Mouse (Mus musculus): ENCODE data around the gene Cyb5b. TPM values are rescaled to one million over a fixed set of nuclear protein-coding genes. Genes with fewer than 3 reads are reported as not detected.
"Not testable (repeated sequence)": the region's sequence is repeated elsewhere in the genome, so short reads cannot be mapped to it uniquely, and the experiment has no call there.

Gene Cyb5b
- polyA plus RNA-seq, 1 experiment from 2014 or later: 106 TPM

DNA sequence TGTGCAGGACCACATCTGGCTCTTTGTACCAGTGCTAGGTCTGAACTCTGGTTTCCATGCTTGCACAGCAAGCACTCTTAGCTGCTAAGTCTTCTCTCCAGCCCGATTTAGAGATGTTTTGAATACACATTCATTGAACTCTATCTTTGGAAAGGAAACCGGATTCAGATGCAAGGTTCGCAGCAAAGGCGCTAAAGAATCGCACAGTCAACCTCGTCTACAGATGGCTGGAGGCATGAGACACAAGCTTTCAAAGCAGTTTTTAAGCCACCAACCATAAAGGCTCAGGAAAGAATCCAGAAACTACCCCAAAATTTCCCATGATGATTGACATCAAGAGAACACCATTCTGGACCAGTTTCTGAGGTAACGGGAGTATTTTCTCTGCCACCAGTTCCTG, 61.6 kb downstream of the Cyb5b start:
- no peaks in the 10 kb centered on the region for H3K9me3 ChIP-seq
- no peaks in the 10 kb centered on the region for H3K27me3 ChIP-seq
- H3K4me2 ChIP-seq (replicated peaks): no peak overlapping the region
- H3K4me3 ChIP-seq: no peak overlapping the region
- H3K27ac ChIP-seq: no peak overlapping the region
- no peak for ATAC-seq (ENCODE audit: insufficient number of reproducible peaks, insufficient read depth, low FRiP score, low TSS enrichment)
- WGBS: 90% methylated on average over 7 of the region's 7 CpGs
- no peaks in the 10 kb centered on the region for H3K4me1 ChIP-seq
- no peak overlapping the region for H3K9ac ChIP-seq
- H3K36me3 ChIP-seq: no peaks in the 10 kb centered on the region

DNA sequence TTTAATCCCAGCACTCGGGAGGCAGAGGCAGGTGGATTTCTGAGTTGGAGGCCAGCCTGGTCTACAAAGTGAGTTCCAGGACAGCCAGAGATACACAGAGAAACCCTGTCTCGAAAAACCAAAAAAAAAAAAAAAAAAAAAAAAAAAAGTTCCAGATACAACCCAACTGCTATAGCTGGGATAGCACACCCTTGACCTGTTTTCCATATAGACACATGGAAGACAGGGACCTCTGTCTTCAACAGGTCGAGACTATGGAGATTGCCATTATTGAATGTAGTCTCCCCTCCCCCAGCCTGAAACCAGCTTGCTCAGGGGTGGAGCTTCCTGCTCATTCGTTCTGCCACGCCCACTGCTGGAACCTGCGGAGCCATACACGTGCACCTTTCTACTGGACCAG, 66.8 kb downstream of the Cyb5b start:
- not testable (repeated sequence) for H3K9me3 ChIP-seq; ATAC-seq (ENCODE audit: insufficient number of reproducible peaks, insufficient read depth, low FRiP score, low TSS enrichment); H3K4me1 ChIP-seq; H3K27me3 ChIP-seq; H3K4me2 ChIP-seq (replicated peaks); H3K9ac ChIP-seq; H3K27ac ChIP-seq; H3K36me3 ChIP-seq; H3K4me3 ChIP-seq
- WGBS: 70% methylated on average over 7 of the region's 7 CpGs

DNA sequence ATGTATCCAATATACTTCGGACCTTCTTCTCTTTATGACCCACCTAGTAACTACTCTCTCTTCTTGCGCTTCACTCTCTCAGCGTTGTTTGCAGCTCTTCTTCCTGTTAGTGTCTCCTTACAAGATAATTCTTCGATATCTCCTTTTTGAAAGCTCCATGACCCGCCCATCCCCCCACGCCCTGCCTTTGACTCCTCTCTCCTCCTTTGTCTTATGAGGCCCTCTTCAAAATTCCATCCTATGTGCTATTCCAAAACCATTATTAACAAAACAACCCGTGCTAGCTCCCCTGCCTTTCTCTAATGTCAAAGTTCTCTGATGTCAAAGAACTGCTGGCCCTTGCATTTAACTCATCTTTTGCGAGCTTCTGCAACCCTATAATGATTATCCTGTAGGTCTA, 67.7 kb downstream of the Cyb5b start:
- Histone ChIP-seq H3K27me3 (no peaks in the 10 kb centered on the region), H3K4me2 (replicated peaks) (no peak overlapping the region), H3K27ac (no peak overlapping the region), H3K9me3 (no peaks in the 10 kb centered on the region), H3K9ac (no peak overlapping the region), H3K4me3 (no peak overlapping the region), H3K36me3 (no peaks in the 10 kb centered on the region), H3K4me1 (0 out of 2 replicates have a peak, but pooled peaks cover 4% of the 10 kb centered on the region)
- 87% methylated on average over 8 of the region's 8 CpGs for WGBS
- no peak for ATAC-seq (ENCODE audit: insufficient number of reproducible peaks, insufficient read depth, low FRiP score, low TSS enrichment)

DNA sequence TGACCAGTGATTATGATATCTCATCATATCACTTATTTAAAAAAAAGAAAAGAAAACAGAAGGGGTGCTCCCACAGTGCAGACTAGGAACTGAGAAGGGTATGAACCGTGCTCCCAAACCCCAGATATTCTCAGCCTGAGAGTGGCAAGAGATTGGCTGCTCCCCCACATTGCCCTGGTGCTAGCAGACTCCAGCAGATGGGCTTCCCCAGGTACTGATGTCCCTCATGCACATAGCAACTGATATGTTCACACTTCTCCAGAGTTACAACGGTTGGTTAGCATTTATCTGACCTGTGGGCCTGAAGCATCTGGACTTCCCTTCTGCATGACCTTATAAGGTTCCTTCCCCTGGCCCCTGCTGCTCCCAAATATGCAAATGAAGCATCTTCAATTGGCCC, 68.6 kb downstream of the Cyb5b start:
- Histone ChIP-seq H3K4me1 (0 out of 2 replicates have a peak, but pooled peaks cover 4% of the 10 kb centered on the region), H3K36me3 (no peaks in the 10 kb centered on the region), H3K4me2 (replicated peaks) (no peak overlapping the region), H3K4me3 (no peak overlapping the region), H3K27ac (no peak overlapping the region), H3K9ac (no peak overlapping the region), H3K9me3 (no peaks in the 10 kb centered on the region), H3K27me3 (no peaks in the 10 kb centered on the region)
- no peak for ATAC-seq (ENCODE audit: insufficient number of reproducible peaks, insufficient read depth, low FRiP score, low TSS enrichment)
- WGBS: 85% methylated on average over 2 of the region's 2 CpGs

DNA sequence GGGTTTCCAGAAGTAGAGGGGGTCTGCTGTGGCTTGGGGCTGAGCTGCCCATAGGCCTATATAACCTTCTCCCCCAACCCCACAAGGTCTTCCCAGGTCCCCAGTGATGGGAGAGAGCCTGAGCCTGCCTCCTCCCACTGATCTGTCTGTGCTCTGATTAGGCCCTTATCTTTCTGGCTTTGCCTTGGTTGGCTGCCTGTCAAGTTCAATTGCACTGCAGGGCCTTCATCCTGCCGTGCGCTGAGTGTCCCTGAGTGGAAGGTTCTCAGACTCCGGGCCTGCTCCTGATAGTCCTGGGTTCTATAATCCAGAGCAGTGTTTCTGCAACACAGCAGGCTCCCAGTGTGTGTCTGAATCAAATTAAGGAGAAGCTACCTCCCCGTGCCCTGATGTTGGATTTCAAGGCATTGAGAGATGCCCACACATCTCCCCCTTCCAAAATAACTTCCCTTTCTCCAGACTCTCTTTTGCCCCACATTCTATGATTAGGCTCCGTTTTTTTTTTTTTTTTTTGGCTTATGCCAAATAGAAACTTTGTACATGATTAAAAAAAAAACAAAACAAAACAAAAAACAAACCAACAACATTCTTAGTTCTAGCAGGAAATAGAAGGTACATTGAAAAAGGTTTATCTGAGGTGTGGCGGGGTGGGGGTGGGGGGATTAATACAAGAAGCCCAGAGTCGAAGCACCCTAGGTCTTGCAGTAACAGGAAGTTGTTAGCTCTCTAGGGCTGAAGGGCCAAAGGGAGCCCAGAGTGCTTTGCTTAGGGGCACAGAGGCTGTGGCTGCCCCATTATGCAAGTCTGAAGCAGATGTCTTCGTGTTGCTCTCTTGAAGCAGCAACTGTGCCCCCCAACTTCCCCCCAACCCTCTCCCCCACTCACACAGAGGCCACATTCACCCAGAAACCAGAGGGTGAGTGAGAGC, 71.7 kb downstream of the Cyb5b start:
- WGBS: 35% methylated on average over 8 of the region's 8 CpGs
- Histone ChIP-seq H3K4me1 (0 out of 2 replicates have a peak, but pooled peaks cover 4% of the 10 kb centered on the region), H3K27ac (no peak overlapping the region)

DNA sequence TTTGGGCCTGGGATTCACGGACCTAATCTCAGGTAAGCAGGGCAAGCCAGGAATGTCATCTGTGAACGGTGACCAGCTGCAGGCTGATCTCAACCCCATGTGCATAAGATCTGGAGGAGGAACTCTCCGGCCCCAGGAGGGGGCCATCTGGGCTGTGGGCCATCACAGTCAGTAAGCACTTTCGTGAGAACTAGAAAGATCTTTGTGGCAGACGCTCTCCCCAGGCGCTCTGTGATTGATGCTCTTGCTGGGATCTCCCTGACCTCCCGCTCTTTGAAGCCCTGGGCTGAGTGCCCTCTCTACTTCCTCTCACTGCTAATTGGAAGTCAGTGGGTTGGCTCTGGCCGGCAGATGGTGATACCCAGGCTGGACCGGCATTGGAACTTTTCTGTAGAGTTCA, 75.7 kb downstream of the Cyb5b start:
- WGBS: 32% methylated on average over 9 of the region's 9 CpGs
- no peaks in the 10 kb centered on the region for H3K9me3 ChIP-seq
- H3K9ac ChIP-seq: no peak overlapping the region
- H3K27me3 ChIP-seq: no peaks in the 10 kb centered on the region
- H3K36me3 ChIP-seq: no peaks in the 10 kb centered on the region
- H3K4me2 ChIP-seq (replicated peaks): no peak overlapping the region
- no peak overlapping the region for H3K4me3 ChIP-seq
- H3K27ac ChIP-seq: no peak overlapping the region
- no peak for ATAC-seq (ENCODE audit: insufficient number of reproducible peaks, insufficient read depth, low FRiP score, low TSS enrichment)
- 0 out of 2 replicates have a peak, but pooled peaks cover 4% of the 10 kb centered on the region for H3K4me1 ChIP-seq

More for the DNA sequence above, 71.7 kb downstream of the Cyb5b start:
- H3K9me3 ChIP-seq: no peaks in the 10 kb centered on the region
- no peaks in the 10 kb centered on the region for H3K27me3 ChIP-seq
- H3K36me3 ChIP-seq: no peaks in the 10 kb centered on the region
- H3K4me2 ChIP-seq (replicated peaks): no peak overlapping the region
- H3K9ac ChIP-seq: no peak overlapping the region
- ATAC-seq (ENCODE audit: insufficient number of reproducible peaks, insufficient read depth, low FRiP score, low TSS enrichment): no peak
- H3K4me3 ChIP-seq: no peak overlapping the region

DNA sequence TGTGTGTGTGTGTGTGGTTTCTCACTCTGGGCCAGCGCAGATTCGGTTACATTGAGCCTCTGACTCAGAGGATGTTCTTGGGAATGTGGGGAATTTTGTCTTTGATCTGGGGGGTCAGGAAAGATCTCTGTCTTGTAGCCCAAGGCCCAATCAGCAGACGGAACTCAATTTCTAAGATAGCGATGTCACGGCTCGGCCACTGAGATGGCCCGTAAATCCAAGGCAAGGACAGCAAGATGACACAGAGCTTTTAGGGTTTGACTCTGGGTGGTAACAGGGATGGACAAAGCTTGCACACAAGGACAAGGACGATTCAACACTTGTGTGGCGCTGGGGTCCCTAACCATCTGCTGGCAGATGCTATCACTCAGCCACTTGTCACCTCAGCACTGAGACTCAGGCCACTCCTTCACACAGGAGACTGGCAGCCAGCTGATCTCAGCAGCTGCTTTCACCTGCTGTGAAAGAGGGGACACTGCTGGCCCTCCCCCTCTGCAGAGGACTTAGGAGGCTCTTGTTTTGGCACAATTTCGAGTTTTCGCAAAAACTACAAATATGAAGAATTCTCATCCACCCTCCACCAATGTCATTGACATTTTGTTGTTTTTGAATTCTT, 76.7 kb downstream of the Cyb5b start:
- 0 out of 2 replicates have a peak, but pooled peaks cover 4% of the 10 kb centered on the region for H3K4me1 ChIP-seq
- 56% methylated on average over 11 of the region's 11 CpGs for WGBS
- H3K4me2 ChIP-seq (replicated peaks): no peak overlapping the region
- no peaks in the 10 kb centered on the region for H3K27me3 ChIP-seq
- ATAC-seq (ENCODE audit: insufficient number of reproducible peaks, insufficient read depth, low FRiP score, low TSS enrichment): no peak
- H3K9me3 ChIP-seq: no peaks in the 10 kb centered on the region
- H3K4me3 ChIP-seq: no peak overlapping the region
- no peak overlapping the region for H3K27ac ChIP-seq
- H3K36me3 ChIP-seq: no peaks in the 10 kb centered on the region
- H3K9ac ChIP-seq: no peak overlapping the region

DNA sequence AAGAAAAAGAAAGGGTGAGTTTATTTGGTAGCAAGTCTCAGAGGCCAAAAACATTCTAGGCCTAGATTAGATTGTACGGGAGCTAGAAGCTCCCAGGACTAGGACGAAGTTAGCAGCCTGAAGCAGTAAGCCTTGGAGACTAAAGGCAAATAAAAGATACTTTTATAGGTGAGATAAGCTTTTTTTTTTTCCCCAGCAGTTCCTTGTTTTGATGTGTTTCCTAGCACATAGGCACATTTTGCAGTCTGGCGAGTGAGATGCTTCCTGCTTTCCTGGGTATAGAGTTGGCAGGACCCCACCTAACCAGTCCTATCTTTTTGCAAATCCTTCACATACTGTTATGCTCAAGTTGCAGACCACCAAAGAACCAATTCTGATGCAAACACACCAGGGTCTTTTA, 82.8 kb downstream of the Cyb5b start:
- Histone ChIP-seq H3K4me1 (no peaks in the 10 kb centered on the region), H3K4me2 (replicated peaks) (no peak overlapping the region), H3K27me3 (no peaks in the 10 kb centered on the region), H3K9ac (no peak overlapping the region), H3K36me3 (no peaks in the 10 kb centered on the region), H3K9me3 (no peaks in the 10 kb centered on the region), H3K4me3 (no peak overlapping the region), H3K27ac (no peak overlapping the region)
- WGBS: 89% methylated on average over 3 of the region's 3 CpGs
- ATAC-seq (ENCODE audit: insufficient number of reproducible peaks, insufficient read depth, low FRiP score, low TSS enrichment): no peak

DNA sequence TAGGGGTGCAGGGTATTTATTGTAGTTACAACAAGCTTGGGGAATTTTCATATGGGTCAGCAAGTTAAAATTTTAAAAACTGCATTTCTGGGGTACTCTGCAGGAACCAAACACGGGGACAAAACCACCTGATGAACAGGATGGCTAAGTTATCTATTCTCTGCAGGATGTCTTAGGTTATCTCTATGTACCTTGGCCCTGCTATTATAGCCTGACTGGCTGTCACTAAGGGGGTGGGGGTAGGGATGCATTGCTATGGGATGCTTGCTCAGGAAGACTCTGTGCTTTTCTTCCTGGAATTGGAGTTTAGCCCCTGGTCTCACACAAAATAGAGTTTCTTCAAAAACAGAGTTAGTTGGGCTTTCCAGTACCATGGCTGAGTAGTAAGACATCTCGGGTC, 83.3 kb downstream of the Cyb5b start:
- Histone ChIP-seq H3K4me2 (replicated peaks) (no peak overlapping the region), H3K36me3 (no peaks in the 10 kb centered on the region), H3K9me3 (no peaks in the 10 kb centered on the region), H3K4me1 (no peaks in the 10 kb centered on the region), H3K9ac (no peak overlapping the region), H3K4me3 (no peak overlapping the region), H3K27ac (no peak overlapping the region), H3K27me3 (no peaks in the 10 kb centered on the region)
- WGBS: 73% methylated on average over 2 of the region's 2 CpGs
- no peak for ATAC-seq (ENCODE audit: insufficient number of reproducible peaks, insufficient read depth, low FRiP score, low TSS enrichment)

Other genes starting within 250 kb of the Cyb5b start
- 18.4 and 21.4 TPM in 2 replicates for gene Sntb2, start 214.9 kb upstream of the Cyb5b start, polyA plus RNA-seq (2016; fragmentation: Nextera tagmentation; extraction: Ambion mirVana)
- gene Vps4a, start 119.4 kb upstream of the Cyb5b start, polyA plus RNA-seq (2016; fragmentation: Nextera tagmentation; extraction: Ambion mirVana): 85.0 and 87.7 TPM in 2 replicates
- gene Pdf, start 102.0 kb upstream of the Cyb5b start, polyA plus RNA-seq (2016; fragmentation: Nextera tagmentation; extraction: Ambion mirVana): 53.2 and 57.4 TPM in 2 replicates
- gene Cog8, start 94.0 kb upstream of the Cyb5b start, polyA plus RNA-seq (2016; fragmentation: Nextera tagmentation; extraction: Ambion mirVana): 46.1 and 51.6 TPM in 2 replicates
- 96.5 and 106 TPM in 2 replicates for gene Nip7, start 93.8 kb upstream of the Cyb5b start, polyA plus RNA-seq (2016; fragmentation: Nextera tagmentation; extraction: Ambion mirVana)
- not detected in 2 replicates for gene Tmed6, start 85.0 kb upstream of the Cyb5b start, polyA plus RNA-seq (2016; fragmentation: Nextera tagmentation; extraction: Ambion mirVana)
- gene Terf2, start 54.1 kb upstream of the Cyb5b start, polyA plus RNA-seq (2016; fragmentation: Nextera tagmentation; extraction: Ambion mirVana): 22.4 and 23.6 TPM in 2 replicates
- gene Nfat5, start 142.8 kb downstream of the Cyb5b start, polyA plus RNA-seq (2016; fragmentation: Nextera tagmentation; extraction: Ambion mirVana): 21.7 and 23.5 TPM in 2 replicates